Mouse (Mus musculus) kidney, embryonic 15.5 days (tissue): Measurements from ENCODE around the gene Cdh3. TPM values are rescaled to one million over a fixed set of nuclear protein-coding genes. Genes with fewer than 3 reads are reported as not detected.

Experiments used
- ATAC-seq: fragments of 200-750 bp; cut with Nextera tagmentation; replicated peaks from 2 replicates; pipeline ENCODE4 v1.8.0; 2017; ENCODE audit warnings: moderate TSS enrichment; ENCODE audit not compliant: low FRiP score
- H3K27ac ChIP-seq: fragments of 300-500 bp; sonication (generic); 2 replicates; pipeline ENCODE4 v1.5.1; 2015; ENCODE audit warnings: mild to moderate bottlenecking, inconsistent platforms
- H3K27me3 ChIP-seq: fragments of 300-500 bp; sonication (generic); 2 replicates; pipeline ENCODE4 v1.6.1; 2015; ENCODE audit warnings: inconsistent platforms
- H3K36me3 ChIP-seq: fragments of 300-500 bp; sonication (generic); 2 replicates; pipeline ENCODE4 v1.6.1; 2015; ENCODE audit warnings: inconsistent platforms
- H3K4me1 ChIP-seq: fragments of 300-500 bp; sonication (generic); 2 replicates; pipeline ENCODE4 v1.6.1; 2015; ENCODE audit warnings: inconsistent platforms
- H3K4me2 ChIP-seq: fragments of 300-500 bp; sonication (generic); 2 replicates; pipeline ENCODE4 v1.6.1; 2015; ENCODE audit warnings: moderate library complexity, mild to moderate bottlenecking, inconsistent platforms
- H3K4me3 ChIP-seq: fragments of 300-500 bp; sonication (generic); replicated peaks from 2 replicates; pipeline ENCODE4 v1.5.1; 2015; ENCODE audit warnings: mild to moderate bottlenecking, inconsistent platforms
- H3K9ac ChIP-seq: fragments of 300-500 bp; sonication (generic); 2 replicates; pipeline ENCODE4 v1.6.1; 2015; ENCODE audit warnings: mild to moderate bottlenecking, inconsistent platforms
- H3K9me3 ChIP-seq: fragments of 300-500 bp; sonication (generic); replicated peaks from 2 replicates; pipeline ENCODE4 v1.6.1; 2016; ENCODE audit warnings: inconsistent platforms
- WGBS: fragments of 180-500 bp; shearing (Covaris S2); methylation state at CpG from one replicate; pipeline ENCODE4 v1.1.7; 2015; ENCODE audit warnings: mixed read lengths; 5-methylcytosine and 5-hydroxymethylcytosine counted together
- polyA plus RNA-seq: library from polyadenylated mRNA; unstranded; fragments of >200 nt; fragmentation: Nextera tagmentation; extraction: Ambion mirVana; gene quantifications from 2 replicates; pipeline ENCODE4 v1.2.1, GENCODE M21; 2015

Cdh3 gene
- polyA plus RNA-seq, 1 experiment from 2014 or later, result 33.5 TPM

DNA sequence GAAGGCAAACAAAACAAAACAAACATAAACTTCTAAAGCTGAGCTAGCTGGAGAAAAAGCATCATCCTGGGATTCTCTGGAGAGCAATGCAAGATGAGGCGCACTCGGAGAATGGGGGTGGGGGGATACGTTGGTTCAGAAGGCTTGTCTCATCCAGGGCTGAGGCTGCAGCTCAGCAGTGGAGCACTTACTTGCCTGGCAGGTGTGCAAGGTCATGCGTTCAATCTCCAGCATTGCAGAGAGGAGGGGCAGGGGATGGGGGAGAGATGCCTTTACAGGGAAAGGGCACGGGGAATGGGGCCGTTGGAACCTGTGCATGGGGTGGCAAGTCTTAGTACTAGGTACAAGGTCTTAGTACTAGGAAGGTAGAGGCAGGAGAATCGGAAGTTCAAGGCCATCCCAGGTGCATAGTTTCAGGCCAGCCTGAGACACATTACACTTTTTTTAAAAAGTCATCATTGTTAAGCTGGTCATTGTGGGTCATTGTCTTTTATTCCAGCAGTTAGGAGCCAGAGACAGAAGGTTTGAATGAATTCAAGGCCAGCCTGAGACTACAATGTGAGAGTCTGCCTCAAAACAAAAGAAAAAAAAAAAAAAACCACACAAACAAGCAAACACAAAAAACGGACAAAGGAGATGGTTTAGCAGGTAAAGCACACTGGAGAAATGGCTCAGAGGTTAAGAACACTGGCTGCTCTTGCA, 1.5 kb upstream of the Cdh3 start:
- no peak for ATAC-seq

DNA sequence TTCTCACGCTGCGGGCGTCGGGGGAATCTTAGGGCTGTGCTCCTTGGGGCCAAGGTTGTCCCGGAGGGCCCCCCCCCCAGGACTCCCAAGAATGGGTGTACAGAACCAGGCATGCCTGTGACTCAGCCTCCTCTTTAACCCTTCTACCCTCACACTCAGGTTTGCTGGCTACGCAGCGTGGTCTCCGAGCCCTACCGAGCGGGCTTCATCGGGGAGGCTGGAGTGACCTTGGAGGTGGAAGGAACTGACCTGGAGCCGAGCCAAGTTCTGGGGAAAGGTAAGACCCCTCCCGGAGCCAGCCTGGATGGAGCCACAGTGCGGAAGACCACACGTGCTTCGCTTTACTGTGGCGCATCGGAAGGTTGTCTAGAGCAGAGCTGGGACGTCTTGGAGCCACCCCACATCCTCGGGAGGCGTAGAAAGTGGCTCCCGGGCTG, 392 bp downstream of the Cdh3 start:
- ATAC-seq, result peak; percentile 12
- Histone ChIP-seq H3K36me3 (no peaks in the 10 kb centered on the region), H3K27ac (peak overlapping the region; percentile 89), H3K4me3 (peak overlapping the region; percentile 55), H3K9ac (peak overlapping the region; percentile 50), H3K4me2 (peak overlapping the region; percentile 82), H3K27me3 (peaks cover 41% of the 10 kb centered on the region), H3K9me3 (no peaks in the 10 kb centered on the region), H3K4me1 (peaks cover 65% of the 10 kb centered on the region)
- under 1% methylated on average over 22 of the region's 22 CpGs for WGBS

More for the DNA sequence above, 1.5 kb upstream of the Cdh3 start:
- WGBS, result 62% methylated on average over 8 of the region's 8 CpGs
- Histone ChIP-seq H3K4me3 (no peak overlapping the region), H3K27me3 (peaks cover 42% of the 10 kb centered on the region), H3K27ac (no peak overlapping the region), H3K4me1 (peaks cover 62% of the 10 kb centered on the region), H3K9ac (no peak overlapping the region), H3K9me3 (no peaks in the 10 kb centered on the region), H3K36me3 (no peaks in the 10 kb centered on the region), H3K4me2 (no peak overlapping the region)

DNA sequence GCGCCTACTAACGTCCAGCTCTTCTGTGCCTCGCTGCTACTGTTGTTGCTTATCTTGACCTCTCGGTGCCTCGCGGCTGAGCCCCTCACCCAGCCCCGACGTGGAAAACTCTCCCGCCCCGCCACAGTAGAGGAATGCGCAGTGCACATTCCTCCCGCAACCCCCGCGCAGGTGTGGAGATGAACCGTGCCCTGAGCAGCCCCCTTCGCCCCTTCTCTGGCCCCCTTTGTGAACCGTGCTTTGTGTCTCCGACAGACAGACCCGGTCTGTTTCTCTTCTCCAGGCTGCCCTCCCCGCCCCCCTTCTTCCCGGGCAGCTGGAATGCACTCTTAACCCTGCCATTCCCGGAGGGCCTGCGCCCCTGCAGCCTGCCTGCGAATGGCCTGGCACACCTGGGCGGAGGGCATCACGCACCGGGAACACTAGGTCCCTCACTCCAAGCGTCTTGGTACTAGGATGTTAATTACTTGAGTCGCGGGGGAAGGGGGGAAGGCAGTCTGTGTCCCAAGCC, 895 bp downstream of the Cdh3 start:
- Histone ChIP-seq H3K4me2 (peak overlapping the region; percentile 82), H3K4me1 (peaks cover 70% of the 10 kb centered on the region), H3K27me3 (peaks cover 36% of the 10 kb centered on the region), H3K9me3 (no peaks in the 10 kb centered on the region), H3K9ac (peak overlapping the region; percentile 50), H3K36me3 (no peaks in the 10 kb centered on the region), H3K4me3 (peak overlapping the region; percentile 55), H3K27ac (peak overlapping the region; percentile 89)
- WGBS, result under 1% methylated on average over 30 of the region's 30 CpGs
- peak; percentile 20 for ATAC-seq

GRCm38 (mm10) chr8:106512475-106513150, 1.9 kb downstream of the Cdh3 start:
- H3K4me1 ChIP-seq, result peaks cover 69% of the 10 kb centered on the region

DNA sequence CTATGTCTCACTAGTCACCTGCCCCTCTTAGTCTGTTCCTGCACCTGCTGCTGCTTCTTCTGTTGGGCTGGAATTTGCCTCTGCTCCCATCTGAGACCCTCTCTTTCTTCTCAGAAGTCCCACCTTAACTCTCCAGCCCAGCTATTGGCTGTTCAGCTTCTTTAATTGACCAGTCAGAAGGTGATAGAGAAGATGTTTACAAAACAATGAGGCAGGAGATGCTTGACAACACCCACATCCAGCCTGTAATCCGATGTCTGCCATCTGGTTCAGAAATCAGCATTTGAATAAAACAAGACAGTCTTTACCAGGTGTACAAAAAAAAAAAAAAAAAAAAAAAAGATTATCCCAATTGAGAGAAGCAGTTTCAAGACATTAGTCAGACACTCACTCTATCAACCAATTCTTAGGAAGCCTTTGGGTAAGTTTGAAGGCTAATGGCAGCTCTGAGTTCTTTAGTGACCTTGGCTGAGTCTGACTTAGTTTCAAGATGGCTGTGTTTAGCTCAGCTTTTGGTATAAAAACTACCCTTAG, 5.3 kb downstream of the Cdh3 start:
- Histone ChIP-seq H3K9me3 (no peaks in the 10 kb centered on the region), H3K4me2 (no peak overlapping the region), H3K9ac (no peak overlapping the region), H3K4me3 (no peak overlapping the region), H3K27ac (0 out of 2 replicates have a peak overlapping the region, but pooled peaks have one; percentile 46), H3K27me3 (peaks cover 3% of the 10 kb centered on the region), H3K4me1 (peaks cover 62% of the 10 kb centered on the region), H3K36me3 (no peaks in the 10 kb centered on the region)
- ATAC-seq, result no peak
- 34% methylated on average over 1 of the region's 1 CpGs for WGBS

More at GRCm38 (mm10) chr8:106512475-106513150, 1.9 kb downstream of the Cdh3 start:
- Histone ChIP-seq H3K9me3 (no peaks in the 10 kb centered on the region), H3K4me2 (peak overlapping the region; percentile 82), H3K36me3 (no peaks in the 10 kb centered on the region), H3K4me3 (peak overlapping the region; percentile 55), H3K9ac (no peak overlapping the region), H3K27me3 (peaks cover 28% of the 10 kb centered on the region), H3K27ac (peak overlapping the region; percentile 89)
- 25% methylated on average over 7 of the region's 7 CpGs for WGBS
- peak; percentile 59; the same call in 1 of the 2 replicates for ATAC-seq

DNA sequence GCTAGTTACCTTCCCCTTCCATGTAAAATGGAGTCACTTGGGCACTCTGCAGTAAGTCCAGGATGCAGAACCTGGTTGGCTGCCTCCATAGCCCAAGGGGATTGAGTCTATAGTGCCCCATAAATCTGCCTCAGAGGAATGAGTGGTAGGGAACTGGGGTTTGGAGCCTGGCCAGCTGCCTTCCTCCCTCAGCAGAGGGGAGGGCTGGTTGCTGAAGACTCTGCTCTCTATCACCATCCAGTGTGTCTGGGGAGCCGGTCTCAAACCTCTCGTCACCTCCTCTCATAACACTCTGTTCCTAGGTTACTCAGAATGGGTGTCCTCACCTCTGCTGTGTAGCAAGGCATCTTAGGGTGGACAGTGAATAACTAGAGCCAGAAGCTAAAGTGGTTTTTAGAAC, 5.9 kb downstream of the Cdh3 start:
- no peaks in the 10 kb centered on the region for H3K9me3 ChIP-seq
- peaks cover 60% of the 10 kb centered on the region for H3K4me1 ChIP-seq
- ATAC-seq, result no peak; the same call in 1 of the 2 replicates
- 31% methylated on average over 2 of the region's 2 CpGs for WGBS
- no peaks in the 10 kb centered on the region for H3K27me3 ChIP-seq
- no peak overlapping the region for H3K9ac ChIP-seq
- no peak overlapping the region for H3K4me3 ChIP-seq
- no peaks in the 10 kb centered on the region for H3K36me3 ChIP-seq
- H3K4me2 ChIP-seq, result no peak overlapping the region
- 0 out of 2 replicates have a peak overlapping the region, but pooled peaks have one; percentile 46 for H3K27ac ChIP-seq

GRCm38 (mm10) chr8:106518763-106519162, 8.1 kb downstream of the Cdh3 start:
- Histone ChIP-seq H3K4me2 (no peak overlapping the region), H3K27me3 (no peaks in the 10 kb centered on the region), H3K9me3 (no peaks in the 10 kb centered on the region), H3K9ac (no peak overlapping the region), H3K36me3 (no peaks in the 10 kb centered on the region), H3K4me3 (no peak overlapping the region), H3K4me1 (peaks cover 43% of the 10 kb centered on the region), H3K27ac (no peak overlapping the region)
- 14% methylated on average over 3 of the region's 3 CpGs for WGBS
- ATAC-seq, result no peak

GRCm38 (mm10) chr8:106520578-106520977, 9.9 kb downstream of the Cdh3 start:
- Histone ChIP-seq H3K4me1 (peaks cover 41% of the 10 kb centered on the region), H3K9ac (no peak overlapping the region), H3K9me3 (no peaks in the 10 kb centered on the region), H3K27me3 (no peaks in the 10 kb centered on the region), H3K4me2 (no peak overlapping the region), H3K27ac (no peak overlapping the region), H3K36me3 (no peaks in the 10 kb centered on the region), H3K4me3 (no peak overlapping the region)
- 71% methylated on average over 7 of the region's 7 CpGs for WGBS
- no peak for ATAC-seq

DNA sequence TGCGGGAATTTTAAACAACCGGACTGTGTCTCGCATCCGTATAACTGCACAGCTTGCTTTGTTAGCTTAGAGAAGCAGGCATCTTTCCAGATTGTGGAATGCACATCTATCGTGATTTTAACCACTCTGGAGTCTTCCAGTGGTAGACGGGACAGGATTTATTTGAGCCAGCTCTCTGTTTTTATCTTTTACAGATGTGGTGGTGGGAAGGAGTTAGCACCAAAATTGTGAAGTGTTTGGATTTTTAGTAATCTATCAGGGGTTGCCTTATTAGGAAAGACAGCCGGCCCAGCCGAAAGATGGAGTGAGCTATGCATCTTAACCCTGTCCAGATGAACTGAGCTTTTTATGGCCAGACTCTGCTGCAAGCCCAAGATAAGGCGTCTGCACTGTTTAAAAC, 11.2 kb downstream of the Cdh3 start:
- H3K4me2 ChIP-seq, result no peak overlapping the region
- no peaks in the 10 kb centered on the region for H3K27me3 ChIP-seq
- no peak overlapping the region for H3K4me3 ChIP-seq
- no peaks in the 10 kb centered on the region for H3K36me3 ChIP-seq
- H3K4me1 ChIP-seq, result peaks cover 32% of the 10 kb centered on the region
- H3K9me3 ChIP-seq, result no peaks in the 10 kb centered on the region
- no peak overlapping the region for H3K9ac ChIP-seq
- WGBS, result 43% methylated on average over 9 of the region's 9 CpGs
- H3K27ac ChIP-seq, result peak overlapping the region; percentile 83; the same call in 1 of the 2 replicates
- ATAC-seq, result no peak

DNA sequence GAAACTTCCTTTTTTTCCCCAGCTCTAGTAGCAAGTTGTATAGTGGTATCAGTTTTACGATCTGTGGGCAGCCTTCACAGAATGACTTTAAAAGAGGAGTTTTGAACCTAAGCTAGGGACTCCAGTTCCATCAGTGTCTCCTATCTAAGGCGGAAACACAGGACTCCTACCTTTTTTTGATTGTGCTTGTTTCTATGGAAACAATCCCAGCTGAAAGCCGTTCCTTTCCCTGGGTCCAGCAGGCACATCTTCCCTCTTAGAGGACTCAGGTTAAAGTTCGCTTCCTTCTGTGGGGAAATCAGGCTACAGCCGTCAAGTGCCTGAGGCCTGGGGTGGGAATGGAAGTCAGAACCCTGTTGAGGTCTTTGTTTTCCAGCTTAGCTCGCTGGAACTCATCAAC, 16.0 kb downstream of the Cdh3 start:
- 60% methylated on average over 6 of the region's 6 CpGs for WGBS
- Histone ChIP-seq H3K4me3 (no peak overlapping the region), H3K4me1 (0 out of 2 replicates have a peak, but pooled peaks cover 10% of the 10 kb centered on the region), H3K36me3 (0 out of 2 replicates have a peak, but pooled peaks cover 7% of the 10 kb centered on the region), H3K9ac (no peak overlapping the region), H3K27ac (no peak overlapping the region), H3K9me3 (0 out of 2 replicates have a peak, but pooled peaks cover 3% of the 10 kb centered on the region), H3K27me3 (no peaks in the 10 kb centered on the region), H3K4me2 (no peak overlapping the region)
- ATAC-seq, result no peak

DNA sequence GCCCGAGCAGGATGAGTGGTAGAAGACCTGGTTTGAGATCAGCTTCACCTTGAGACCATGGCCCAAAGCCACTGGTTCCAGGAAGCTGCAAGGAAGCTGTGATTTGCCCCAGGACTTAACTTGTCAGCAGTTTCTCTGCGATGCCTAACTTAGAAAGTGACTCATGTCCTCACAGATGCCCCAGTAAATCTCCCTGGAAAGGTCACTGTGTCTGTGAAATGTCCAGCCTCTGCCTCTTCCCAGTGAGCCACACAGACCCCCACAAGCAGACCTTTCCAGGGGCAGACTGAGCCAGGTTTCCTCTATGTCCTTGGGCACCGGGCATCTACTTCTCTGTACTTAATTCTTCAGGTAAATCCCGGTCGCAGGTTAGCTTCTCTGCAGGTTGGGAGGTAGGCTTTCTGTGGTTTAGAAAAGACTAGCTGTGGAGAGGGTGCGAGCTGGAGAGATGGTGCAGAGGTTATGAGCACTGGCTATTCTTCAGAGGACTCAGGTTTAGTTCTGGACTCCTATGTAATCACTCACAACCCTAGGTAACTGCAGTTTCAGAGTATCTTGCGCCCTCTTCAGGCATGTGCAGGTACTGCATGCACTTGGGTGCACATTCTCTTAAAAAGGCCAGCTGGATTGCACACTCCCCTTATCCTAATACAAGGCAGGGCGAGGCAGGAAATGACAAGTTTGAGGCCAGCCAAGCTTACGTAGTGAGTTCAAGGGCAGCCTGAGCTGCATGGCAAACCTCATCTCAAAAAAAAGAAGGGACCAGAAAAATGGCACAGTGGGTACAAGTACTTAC, 16.7 kb downstream of the Cdh3 start:
- 0 out of 2 replicates have a peak, but pooled peaks cover 3% of the 10 kb centered on the region for H3K9me3 ChIP-seq
- 0 out of 2 replicates have a peak, but pooled peaks cover 7% of the 10 kb centered on the region for H3K4me1 ChIP-seq
- H3K27ac ChIP-seq, result no peak overlapping the region
- no peak for ATAC-seq
- no peak overlapping the region for H3K9ac ChIP-seq
- 0 out of 2 replicates have a peak, but pooled peaks cover 7% of the 10 kb centered on the region for H3K36me3 ChIP-seq
- H3K27me3 ChIP-seq, result no peaks in the 10 kb centered on the region
- 83% methylated on average over 9 of the region's 9 CpGs for WGBS
- no peak overlapping the region for H3K4me3 ChIP-seq
- H3K4me2 ChIP-seq, result no peak overlapping the region
